Mouse (Mus musculus) hindbrain, embryonic 16.5 days (tissue): ENCODE results near the gene Rab8b. TPM values are rescaled to one million over a fixed set of nuclear protein-coding genes. Genes with fewer than 3 reads are reported as not detected.
"Not testable (repeated sequence)": the region's sequence is repeated elsewhere in the genome, so short reads cannot be mapped to it uniquely, and the experiment has no call there.

Experiments
- ATAC-seq: fragments of 200-750 bp; cut with Nextera tagmentation; 2 replicates; pipeline ENCODE4 v1.8.0; 2017; ENCODE audit warnings: moderate TSS enrichment, moderate library complexity
- H3K27ac ChIP-seq: fragments of 300-500 bp; sonication (generic); 2 replicates; pipeline ENCODE4 v1.5.1; 2014; ENCODE audit warnings: low read depth, mild to moderate bottlenecking, control low read depth, low read length, moderate library complexity
- H3K27me3 ChIP-seq: fragments of 300-500 bp; sonication (generic); replicated peaks from 2 replicates; pipeline ENCODE4 v1.6.1; 2014; ENCODE audit warnings: low read length; ENCODE audit not compliant: control insufficient read depth, insufficient read depth
- H3K36me3 ChIP-seq: fragments of 300-500 bp; sonication (generic); 2 replicates; pipeline ENCODE4 v1.6.1; 2014; ENCODE audit warnings: mild to moderate bottlenecking, low read length, moderate library complexity, mixed read lengths; ENCODE audit not compliant: control insufficient read depth, insufficient read depth
- H3K4me1 ChIP-seq: fragments of 300-500 bp; sonication (generic); 2 replicates; pipeline ENCODE4 v1.6.1; 2014; ENCODE audit warnings: low read depth, low read length; ENCODE audit not compliant: control insufficient read depth, insufficient read depth
- H3K4me2 ChIP-seq: fragments of 300-500 bp; sonication (generic); 2 replicates; pipeline ENCODE4 v1.6.1; 2014; ENCODE audit warnings: mild to moderate bottlenecking, low read length, control low read depth, moderate library complexity
- H3K4me3 ChIP-seq: fragments of 300-500 bp; sonication (generic); 2 replicates; pipeline ENCODE4 v1.5.1; 2014; ENCODE audit warnings: mild to moderate bottlenecking, low read length, control low read depth, moderate library complexity
- H3K9ac ChIP-seq: fragments of 300-500 bp; sonication (generic); 2 replicates; pipeline ENCODE4 v1.6.1; 2014; ENCODE audit warnings: low read depth, mild to moderate bottlenecking, control low read depth, low read length, moderate library complexity
- H3K9me3 ChIP-seq: fragments of 300-500 bp; sonication (generic); 2 replicates; pipeline ENCODE4 v1.6.1; 2014; ENCODE audit warnings: mild to moderate bottlenecking, low read length, moderate library complexity; ENCODE audit not compliant: control insufficient read depth
- WGBS: fragments of 180-500 bp; shearing (Covaris S2); extraction: QIAGEN DNeasy Blood & Tissue Kit; methylation state at CpG from one replicate; pipeline ENCODE4 v1.1.7; 2014; 5-methylcytosine and 5-hydroxymethylcytosine counted together
- polyA plus RNA-seq: library from polyadenylated mRNA; unstranded; fragments of >200 nt; fragmentation: Nextera tagmentation; extraction: Ambion mirVana; gene quantifications from 2 replicates; pipeline ENCODE4 v1.2.1, GENCODE M21; 2015

Rab8b gene
- polyA plus RNA-seq, 1 experiment from 2014 or later: 36.2 TPM

DNA sequence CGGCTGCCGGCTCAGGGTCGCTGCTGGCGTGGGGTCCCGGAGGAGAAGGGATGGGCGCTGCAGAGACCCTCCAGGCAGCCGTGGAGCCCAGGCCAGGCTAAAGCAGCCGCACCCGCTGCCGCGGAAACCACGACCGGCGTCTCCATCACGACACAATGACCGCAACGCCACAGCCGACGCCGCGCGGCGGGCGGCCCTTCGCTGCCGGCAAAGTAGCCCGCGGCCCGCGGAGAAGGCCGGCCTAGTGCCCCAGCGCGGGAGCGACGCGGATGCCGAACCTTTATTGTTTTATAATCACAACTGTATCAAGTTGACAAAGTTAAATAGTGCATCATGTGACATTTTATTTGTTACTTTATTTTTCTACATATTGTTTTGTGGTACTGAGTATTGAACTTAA is 113.5 kb downstream of the Rab8b start:
- WGBS: under 1% methylated on average over 26 of the region's 37 CpGs
- Histone ChIP-seq H3K4me3 (peak overlapping the region; percentile 37), H3K9ac (peak overlapping the region; percentile 35), H3K4me2 (peak overlapping the region; percentile 58)
- ATAC-seq, H3K36me3 ChIP-seq, H3K9me3 ChIP-seq, H3K4me1 ChIP-seq, H3K27me3 ChIP-seq, H3K27ac ChIP-seq: not testable (repeated sequence)

DNA sequence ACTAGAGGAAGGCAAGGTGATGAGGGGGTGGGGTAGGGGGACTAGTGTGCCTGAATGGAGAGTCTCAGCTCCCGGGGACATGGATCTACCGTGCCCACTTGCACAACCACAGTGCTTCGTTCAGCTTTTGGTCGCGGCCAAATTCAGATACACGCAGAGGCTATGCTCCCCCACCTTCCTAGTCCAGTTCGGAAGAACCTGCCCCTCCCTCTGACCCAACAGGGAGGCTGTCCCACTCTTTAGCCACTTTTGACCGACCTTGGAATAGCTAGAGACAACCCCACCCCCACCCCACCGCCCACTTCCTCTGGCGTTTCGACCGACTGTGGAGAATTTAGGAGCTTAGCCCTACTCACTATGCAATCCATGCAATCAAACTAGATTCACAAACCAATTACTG is 117.5 kb downstream of the Rab8b start:
- Histone ChIP-seq H3K4me3 (no peak overlapping the region), H3K36me3 (no peaks in the 10 kb centered on the region), H3K4me2 (no peak overlapping the region), H3K9me3 (no peaks in the 10 kb centered on the region), H3K27ac (no peak overlapping the region), H3K4me1 (no peaks in the 10 kb centered on the region), H3K27me3 (no peaks in the 10 kb centered on the region; the same call in 1 of the 2 replicates), H3K9ac (no peak overlapping the region)
- 59% methylated on average over 12 of the region's 12 CpGs for WGBS
- no peak for ATAC-seq

DNA sequence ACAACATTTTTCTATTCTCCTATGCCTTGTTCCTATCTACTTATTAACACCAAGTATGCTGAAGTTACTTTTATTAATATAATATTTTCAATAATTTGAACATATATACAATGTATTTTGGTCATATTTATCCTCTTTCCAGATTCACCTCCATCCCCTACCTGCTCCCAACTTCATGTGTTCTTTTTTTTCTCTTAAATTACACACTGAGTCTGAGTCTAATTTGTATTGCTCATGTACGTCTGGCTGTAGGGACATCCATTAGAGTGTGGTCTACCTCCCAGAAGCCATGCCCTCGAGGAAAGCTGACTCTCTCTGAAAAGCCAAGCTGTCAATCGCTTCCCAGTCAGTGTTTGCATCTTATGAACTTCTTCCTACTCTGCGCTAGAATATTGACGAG is 122.7 kb downstream of the Rab8b start, which contains the start of gene Gm10647:
Gene Gm10647, plus strand, starts transcription at position 301 of the 400 bp plus-strand sequence.
- H3K4me3 ChIP-seq: peak within 1 kb of the TSS; percentile 71
- WGBS: 78% methylated on average over 5 of the region's 5 CpGs
- ATAC-seq: no peak
- no peaks in the 10 kb centered on the region for H3K9me3 ChIP-seq
- peaks cover 7% of the 10 kb centered on the region for H3K4me1 ChIP-seq
- H3K27me3 ChIP-seq: no peaks in the 10 kb centered on the region
- H3K4me2 ChIP-seq: peak within 1 kb of the TSS; percentile 82
- no peaks in the 10 kb centered on the region for H3K36me3 ChIP-seq
- H3K27ac ChIP-seq: peak within 1 kb of the TSS; percentile 87
- H3K9ac ChIP-seq: peak within 1 kb of the TSS; percentile 93

DNA sequence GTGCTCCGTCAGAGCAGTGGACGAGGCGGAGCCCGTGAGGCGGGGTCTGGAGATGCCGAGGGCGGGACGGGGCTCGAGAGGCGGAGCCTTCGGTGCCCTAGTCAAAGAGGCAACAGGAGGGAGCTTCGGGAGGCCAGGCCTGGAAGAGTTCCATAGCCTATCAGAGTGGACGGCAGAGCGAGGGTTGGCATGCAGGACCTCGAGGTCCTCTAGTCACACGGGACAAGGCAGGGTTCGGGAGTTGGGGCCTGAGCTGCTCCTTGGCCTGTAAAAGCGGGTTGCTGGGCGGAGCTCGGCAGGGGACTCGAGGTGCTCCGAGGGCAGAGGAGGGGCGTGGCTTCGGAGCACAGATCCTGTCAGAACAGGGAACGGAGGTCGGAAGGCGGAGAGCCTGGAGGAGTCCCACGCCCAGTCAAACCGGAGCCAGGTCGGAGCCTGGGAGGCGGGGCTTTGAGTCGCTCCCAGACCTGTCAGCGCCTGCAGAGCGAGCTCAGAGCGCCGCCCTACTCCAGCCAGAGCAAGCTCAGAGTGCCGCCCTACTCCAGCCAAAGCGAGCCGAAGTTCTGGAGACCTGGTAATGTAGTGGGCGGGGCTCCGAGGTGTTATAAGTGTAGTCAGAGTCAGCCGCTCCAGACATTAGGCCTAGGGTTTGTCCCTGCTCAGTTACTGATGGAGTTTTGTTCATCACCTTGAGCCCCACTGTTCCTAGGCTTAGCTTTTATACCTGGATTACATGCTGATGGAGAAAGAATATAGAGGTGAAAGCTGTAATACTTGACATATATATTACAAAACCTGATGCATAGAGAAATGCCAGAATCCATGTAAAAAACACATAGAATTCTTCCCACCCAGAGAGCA is 123.8 kb downstream of the Rab8b start, which contains the start of gene Aph1b:
Gene Aph1b, minus strand, starts transcription at position 27 of the 861 bp plus-strand sequence.
- Histone ChIP-seq H3K27ac (peak within 1 kb of the TSS; percentile 87), H3K36me3 (no peaks in the 10 kb centered on the region), H3K9me3 (no peaks in the 10 kb centered on the region), H3K4me3 (peak within 1 kb of the TSS; percentile 71), H3K9ac (peak within 1 kb of the TSS; percentile 93), H3K4me2 (peak within 1 kb of the TSS; percentile 82), H3K27me3 (no peaks in the 10 kb centered on the region), H3K4me1 (peaks cover 7% of the 10 kb centered on the region)
- ATAC-seq: peak; percentile 98
- WGBS: under 1% methylated on average over 42 of the region's 42 CpGs

DNA sequence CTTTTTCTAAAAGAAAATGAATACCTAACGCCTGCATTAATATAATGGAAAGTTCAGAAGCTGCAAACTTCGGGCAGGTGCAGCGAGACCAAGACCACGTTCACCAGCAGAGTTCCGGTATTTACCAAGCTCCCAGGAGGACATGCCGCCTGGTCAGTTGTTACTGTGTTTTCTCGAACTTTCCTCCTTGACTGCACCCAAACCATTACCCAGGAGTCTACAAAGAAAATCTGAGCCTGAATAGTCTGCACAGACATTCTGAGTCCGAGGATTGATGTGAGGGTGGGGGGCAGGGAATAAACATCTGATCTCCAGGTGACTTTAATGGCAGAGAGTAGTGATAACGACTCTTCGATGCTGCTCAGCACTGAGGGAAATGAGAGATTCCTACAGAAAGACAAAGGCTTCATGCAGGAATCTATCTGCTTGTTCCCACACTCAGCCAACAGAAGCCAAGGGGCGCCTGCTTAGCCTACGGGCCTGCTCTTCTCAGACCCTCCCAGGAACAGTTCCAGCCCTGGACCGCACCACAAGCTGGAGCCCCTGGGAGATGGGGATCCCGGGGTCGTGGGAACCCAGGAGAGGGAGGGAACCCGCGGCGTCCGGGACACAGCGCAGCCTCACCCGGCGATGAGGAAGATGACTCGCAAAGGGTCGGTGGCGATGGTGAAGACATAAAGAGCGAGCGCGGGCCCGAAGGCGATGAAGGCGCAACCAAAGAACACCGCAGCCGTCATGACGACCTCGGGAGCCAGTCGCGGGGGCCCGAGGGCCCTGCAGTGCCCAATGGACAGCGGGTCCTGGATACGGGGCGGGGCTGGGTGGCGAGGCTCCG is 124.6 kb downstream of the Rab8b start:
- Histone ChIP-seq H3K27ac (peak overlapping the region; percentile 87), H3K27me3 (no peaks in the 10 kb centered on the region), H3K36me3 (0 out of 2 replicates have a peak, but pooled peaks cover 3% of the 10 kb centered on the region), H3K4me3 (peak overlapping the region; percentile 71), H3K4me1 (peaks cover 7% of the 10 kb centered on the region), H3K9me3 (no peaks in the 10 kb centered on the region), H3K9ac (peak overlapping the region; percentile 93), H3K4me2 (peak overlapping the region; percentile 82)
- peak; percentile 65 for ATAC-seq
- WGBS: under 1% methylated on average over 43 of the region's 43 CpGs

Other genes with a start within 250 kb of the Rab8b start
- 8.3 and 9.0 TPM in 2 replicates for gene Car12, start 206.0 kb downstream of the Rab8b start, polyA plus RNA-seq
- gene Aph1b, start 124.2 kb downstream of the Rab8b start, polyA plus RNA-seq: 21.4 and 22.6 TPM in 2 replicates
- gene Gm10647, start 122.6 kb downstream of the Rab8b start, polyA plus RNA-seq: 0.48 and 0.64 TPM in 2 replicates
- gene Aph1c, start 85.0 kb downstream of the Rab8b start, polyA plus RNA-seq: 5.0 and 5.2 TPM in 2 replicates
- 204 and 212 TPM in 2 replicates for gene Rps27l, start 26.4 kb upstream of the Rab8b start, polyA plus RNA-seq
- gene Lactb, start 55.8 kb upstream of the Rab8b start, polyA plus RNA-seq: 12.1 and 12.3 TPM in 2 replicates
- gene Tpm1, start 129.7 kb upstream of the Rab8b start, polyA plus RNA-seq: 187 and 214 TPM in 2 replicates